25 mouse cellular contexts compared by ENCODE assay signal in genomic region chr1:106517591-106518177, GRCm38 (mm10).
DNase-seq lines count a peak whose midpoint lies in the region; ATAC-seq and TF ChIP-seq lines count a peak whose summit lies in the region.
"Had no signal": no experiment of that assay in that cellular context is flagged by ENCODE, and none has a peak within 500 bp of the region (broad histone marks: within the 10 kb centered on the region; RNA-seq: fewer than 3 reads in every experiment).

No protein-coding gene starts in this region.

- no peak overlapping the region for H3K4me3 ChIP-seq in heart, embryonic 16.5 days (ENCODE audit: low read length)
- H3K4me3 ChIP-seq in heart, embryonic 11.5 days (ENCODE audit: low read depth, low read length) = no peak overlapping the region
- H3K4me3 ChIP-seq in stomach, postnatal 0 days (ENCODE audit: low read depth, low read length) = no peak overlapping the region
- no peak overlapping the region for H3K4me3 ChIP-seq in hindbrain, embryonic 16.5 days (ENCODE audit: low read length)
- H3K4me3 ChIP-seq: embryonic facial prominence, embryonic 13.5 days; heart, embryonic 12.5 days; hindbrain, embryonic 15.5 days; limb, embryonic 12.5 days; liver, embryonic 12.5 days; midbrain, embryonic 12.5 days; neural tube, embryonic 12.5 days had no signal

- 0 out of 2 replicates have a peak, but pooled peaks have one; percentile 38 for ATAC-seq in heart, embryonic 16.5 days (replicated peaks; ENCODE audit: extremely low read depth, insufficient read depth, low FRiP score)
- ATAC-seq in heart, embryonic 11.5 days (replicated peaks; ENCODE audit: insufficient number of reproducible peaks, low FRiP score, low TSS enrichment) = no peak
- peak; percentile 76 for ATAC-seq in common myeloid progenitor, adult 5-6 weeks (replicated peaks; ENCODE audit: low read depth, poor library complexity, severe bottlenecking)
- ATAC-seq in megakaryocyte, adult 5-6 weeks (ENCODE audit: poor library complexity, severe bottlenecking) = peak; percentile 46
- ATAC-seq in stomach, postnatal 0 days (ENCODE audit: low FRiP score, low TSS enrichment) = peak; percentile 53; the same call in 1 of the 2 replicates
- no peak for ATAC-seq in hindbrain, embryonic 16.5 days
- ATAC-seq: forebrain, postnatal 0 days; liver, embryonic 12.5 days had no signal

- peak; percentile 50 for DNase-seq in stomach, postnatal 0 days (ENCODE audit: low spot score)
- no peak for DNase-seq in kidney, adult 8-10 months
- DNase-seq in kidney, postnatal 4 days = no peak
- DNase-seq: adrenal gland, postnatal 36 days; cerebellum, adult 18-20 months; forebrain, postnatal 0 days; heart, postnatal 36 days; kidney, adult 2 months; kidney, postnatal 14 days; layer of hippocampus, adult 9-11 months; lung, adult 2 months; lung, postnatal 36 days had no signal

- no peaks in the 10 kb centered on the region for H3K36me3 ChIP-seq in heart, embryonic 16.5 days (ENCODE audit: control insufficient read depth, insufficient read depth)
- no peaks in the 10 kb centered on the region for H3K36me3 ChIP-seq in heart, embryonic 11.5 days (ENCODE audit: control insufficient read depth, insufficient read depth, low read length)
- no peaks in the 10 kb centered on the region for H3K36me3 ChIP-seq in stomach, postnatal 0 days (ENCODE audit: control insufficient read depth, insufficient read depth, low read length)
- H3K36me3 ChIP-seq in hindbrain, embryonic 16.5 days (ENCODE audit: control insufficient read depth, insufficient read depth, low read length) = no peaks in the 10 kb centered on the region
- H3K36me3 ChIP-seq: embryonic facial prominence, embryonic 13.5 days; heart, embryonic 12.5 days; hindbrain, embryonic 15.5 days; limb, embryonic 12.5 days; liver, embryonic 12.5 days; midbrain, embryonic 12.5 days; neural tube, embryonic 12.5 days had no signal

- TF ChIP-seq CTCF in stomach, postnatal 0 days (IDR thresholded peaks at IDR 0.05; ENCODE audit: low read depth) = peak; percentile 11; the same call in 1 of the 2 replicates

- no peaks in the 10 kb centered on the region for H3K9me3 ChIP-seq in heart, embryonic 16.5 days (replicated peaks; ENCODE audit: control insufficient read depth, low read length)
- no peaks in the 10 kb centered on the region for H3K9me3 ChIP-seq in heart, embryonic 11.5 days (replicated peaks; ENCODE audit: control insufficient read depth, low read length)
- H3K9me3 ChIP-seq in stomach, postnatal 0 days (ENCODE audit: control insufficient read depth, low read length) = no peaks in the 10 kb centered on the region
- no peaks in the 10 kb centered on the region for H3K9me3 ChIP-seq in hindbrain, embryonic 16.5 days (ENCODE audit: control insufficient read depth, low read length)
- H3K9me3 ChIP-seq: embryonic facial prominence, embryonic 13.5 days; heart, embryonic 12.5 days; hindbrain, embryonic 15.5 days; limb, embryonic 12.5 days; liver, embryonic 12.5 days; midbrain, embryonic 12.5 days; neural tube, embryonic 12.5 days had no signal

- no peak for TF ChIP-seq EP300 in stomach, postnatal 0 days (optimal IDR thresholded peaks at IDR 0.05)

- 56% methylated on average over 6 of the region's 6 CpGs for WGBS in heart, embryonic 16.5 days
- 69% methylated on average over 6 of the region's 6 CpGs for WGBS in heart, embryonic 11.5 days (ENCODE audit: insufficient replicate concordance)
- 67% methylated on average over 6 of the region's 6 CpGs for WGBS in stomach, postnatal 0 days
- 92% methylated on average over 6 of the region's 6 CpGs for WGBS in hindbrain, embryonic 16.5 days

- H3K9ac ChIP-seq in heart, embryonic 16.5 days (ENCODE audit: low read length) = no peak overlapping the region
- no peak overlapping the region for H3K9ac ChIP-seq in heart, embryonic 11.5 days (ENCODE audit: low read depth, low read length)
- H3K9ac ChIP-seq in stomach, postnatal 0 days (ENCODE audit: low read length) = no peak overlapping the region
- no peak overlapping the region for H3K9ac ChIP-seq in hindbrain, embryonic 16.5 days (ENCODE audit: low read depth, low read length)
- H3K9ac ChIP-seq: embryonic facial prominence, embryonic 13.5 days; forebrain, postnatal 0 days; heart, embryonic 12.5 days; hindbrain, embryonic 15.5 days; limb, embryonic 12.5 days; liver, embryonic 12.5 days; midbrain, embryonic 12.5 days; neural tube, embryonic 12.5 days had no signal

- H3K27ac ChIP-seq in heart, embryonic 16.5 days (ENCODE audit: low read length) = no peak overlapping the region
- H3K27ac ChIP-seq in heart, embryonic 11.5 days (ENCODE audit: low read depth, low read length) = no peak overlapping the region
- peak overlapping the region; percentile 56 for H3K27ac ChIP-seq in stomach, postnatal 0 days (replicated peaks)
- no peak overlapping the region for H3K27ac ChIP-seq in hindbrain, embryonic 16.5 days (ENCODE audit: low read depth, low read length)
- H3K27ac ChIP-seq: embryonic facial prominence, embryonic 13.5 days; hindbrain, embryonic 15.5 days; limb, embryonic 12.5 days; liver, embryonic 12.5 days; midbrain, embryonic 12.5 days; neural tube, embryonic 12.5 days had no signal

- H3K27me3 ChIP-seq in heart, embryonic 16.5 days (ENCODE audit: control insufficient read depth, insufficient read depth, low read length) = no peaks in the 10 kb centered on the region
- H3K27me3 ChIP-seq in heart, embryonic 11.5 days (ENCODE audit: control insufficient read depth, insufficient read depth, low read length) = no peaks in the 10 kb centered on the region
- no peaks in the 10 kb centered on the region for H3K27me3 ChIP-seq in stomach, postnatal 0 days (ENCODE audit: control insufficient read depth, insufficient read depth, low read length)
- H3K27me3 ChIP-seq in hindbrain, embryonic 16.5 days (replicated peaks; ENCODE audit: control insufficient read depth, insufficient read depth, low read length) = no peaks in the 10 kb centered on the region
- H3K27me3 ChIP-seq: CH12.LX; embryonic facial prominence, embryonic 13.5 days; heart, embryonic 12.5 days; hindbrain, embryonic 15.5 days; limb, embryonic 12.5 days; liver, embryonic 12.5 days; midbrain, embryonic 12.5 days; neural tube, embryonic 12.5 days had no signal

- peaks cover 18% of the 10 kb centered on the region for H3K4me1 ChIP-seq in heart, embryonic 16.5 days (ENCODE audit: control insufficient read depth, insufficient read depth, low read length)
- H3K4me1 ChIP-seq in heart, embryonic 11.5 days (ENCODE audit: control insufficient read depth, insufficient read depth, low read length) = no peaks in the 10 kb centered on the region
- H3K4me1 ChIP-seq in stomach, postnatal 0 days (replicated peaks; ENCODE audit: control insufficient read depth, insufficient read depth) = no peaks in the 10 kb centered on the region; the same call in 1 of the 2 replicates
- H3K4me1 ChIP-seq in hindbrain, embryonic 16.5 days (ENCODE audit: control insufficient read depth, insufficient read depth, low read depth, low read length) = no peaks in the 10 kb centered on the region; the same call in 1 of the 2 replicates
- H3K4me1 ChIP-seq: embryonic facial prominence, embryonic 13.5 days; hindbrain, embryonic 15.5 days; limb, embryonic 12.5 days; midbrain, embryonic 12.5 days; neural tube, embryonic 12.5 days had no signal

- H3K4me2 ChIP-seq in heart, embryonic 16.5 days (ENCODE audit: low read depth, low read length) = no peak overlapping the region
- no peak overlapping the region for H3K4me2 ChIP-seq in heart, embryonic 11.5 days
- H3K4me2 ChIP-seq in stomach, postnatal 0 days (replicated peaks; ENCODE audit: low read depth) = no peak overlapping the region
- H3K4me2 ChIP-seq in hindbrain, embryonic 16.5 days (ENCODE audit: low read length) = no peak overlapping the region
- H3K4me2 ChIP-seq: embryonic facial prominence, embryonic 13.5 days; heart, embryonic 12.5 days; hindbrain, embryonic 15.5 days; limb, embryonic 12.5 days; liver, embryonic 12.5 days; midbrain, embryonic 12.5 days; neural tube, embryonic 12.5 days had no signal

Comparison
In these comparisons a context has a peak if more than half of its experiments do, and no peak if none do; other contexts are left out.
1. ATAC-seq: peak in heart, embryonic 16.5 days (single experiment), common myeloid progenitor, adult 5-6 weeks (single experiment), megakaryocyte, adult 5-6 weeks (single experiment) and stomach, postnatal 0 days (single experiment); none in heart, embryonic 11.5 days (single experiment) and hindbrain, embryonic 16.5 days (single experiment).